Mouse (Mus musculus): Measurements from ENCODE around the gene Rnf135.

DNA sequence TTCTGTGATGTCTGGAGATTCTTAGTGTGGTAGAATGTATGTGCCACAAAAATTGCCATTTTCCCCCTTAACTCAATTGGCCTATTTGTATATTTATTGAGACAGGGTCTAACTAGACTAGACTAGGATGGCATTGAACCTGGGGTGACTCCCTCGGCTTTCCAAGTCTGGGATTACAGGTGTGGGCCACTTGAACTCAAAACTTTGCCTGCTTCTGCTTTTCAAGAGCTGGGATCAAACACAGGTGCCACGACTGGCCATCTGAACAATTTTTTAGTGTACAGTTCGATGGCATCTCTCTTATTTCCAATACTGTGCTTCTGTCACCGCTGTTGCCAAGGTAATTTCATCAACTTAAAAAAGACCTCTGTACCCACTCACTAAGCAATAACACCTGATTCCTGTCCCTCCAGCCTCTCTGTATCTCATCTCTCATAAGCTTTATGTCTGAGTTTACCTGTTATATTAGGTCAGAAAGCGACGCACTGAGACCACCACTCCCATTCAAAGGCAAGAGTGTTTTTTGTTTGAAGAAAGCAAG lies 950 bp downstream of the Rnf135 start:
- TF ChIP-seq TAL1 (conservative IDR thresholded peaks at IDR 0.05; ENCODE audit: low read depth, low read length): no peak
- no peak for TF ChIP-seq CTCF (IDR thresholded peaks at IDR 0.05; ENCODE audit: low read depth, low read length)
- TF ChIP-seq POLR2AphosphoS5 (IDR thresholded peaks at IDR 0.05; ENCODE audit: insufficient replicate concordance, low read depth, low read length): no peak
- no peak for TF ChIP-seq GATA2 (IDR thresholded peaks at IDR 0.05; ENCODE audit: borderline replicate concordance, low read depth, low read length)
- TF ChIP-seq GATA1 (IDR thresholded peaks at IDR 0.05; ENCODE audit: borderline replicate concordance, low read length): no peak

Measured in G1E (cell line).